Mouse (Mus musculus) c-Kit-positive CD71-positive TER-119-positive erythroid progenitor cells, embryonic 14.5 days (primary cell): Measurements from ENCODE around the gene 1810010H24Rik.
"Not testable (repeated sequence)": the region's sequence is repeated elsewhere in the genome, so short reads cannot be mapped to it uniquely, and the experiment has no call there.

Experiments used
- DNase-seq: peaks from one replicate; pipeline ENCODE4 v3.0.0-alpha.2; 2013; ENCODE audit warnings: low spot score

The 1810010H24Rik gene

GRCm38 (mm10) chr11:107044321-107044720, 18.8 kb downstream of the 1810010H24Rik start:
- peak; percentile 95 for DNase-seq

DNA sequence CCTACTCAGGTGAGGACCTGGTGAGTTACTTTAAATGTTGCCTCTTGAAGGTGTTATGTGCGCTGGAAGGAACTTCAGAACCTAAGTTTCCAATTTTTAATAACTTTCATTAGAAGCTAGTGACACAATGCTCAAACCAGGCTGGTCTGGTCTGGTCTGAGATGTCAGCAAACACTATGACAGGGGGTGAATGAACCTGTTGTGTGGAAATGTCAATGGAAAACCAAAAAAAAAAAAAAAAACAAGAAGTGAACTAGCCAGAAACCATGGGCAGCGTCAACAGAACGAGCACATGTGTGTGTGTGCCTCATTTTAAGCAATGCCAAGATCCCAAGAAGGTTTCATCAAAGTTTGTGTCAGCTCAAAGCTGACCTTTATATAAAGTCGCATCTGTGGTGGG, 20.1 kb downstream of the 1810010H24Rik start:
- no peak for DNase-seq

- no peak for DNase-seq
Observed at GRCm38 (mm10) chr11:107046766-107047620, 21.5 kb downstream of the 1810010H24Rik start.

GRCm38 (mm10) chr11:107054870-107055269, 29.4 kb downstream of the 1810010H24Rik start:
- no peak for DNase-seq

GRCm38 (mm10) chr11:107057391-107057790, 31.9 kb downstream of the 1810010H24Rik start:
- no peak for DNase-seq

DNA sequence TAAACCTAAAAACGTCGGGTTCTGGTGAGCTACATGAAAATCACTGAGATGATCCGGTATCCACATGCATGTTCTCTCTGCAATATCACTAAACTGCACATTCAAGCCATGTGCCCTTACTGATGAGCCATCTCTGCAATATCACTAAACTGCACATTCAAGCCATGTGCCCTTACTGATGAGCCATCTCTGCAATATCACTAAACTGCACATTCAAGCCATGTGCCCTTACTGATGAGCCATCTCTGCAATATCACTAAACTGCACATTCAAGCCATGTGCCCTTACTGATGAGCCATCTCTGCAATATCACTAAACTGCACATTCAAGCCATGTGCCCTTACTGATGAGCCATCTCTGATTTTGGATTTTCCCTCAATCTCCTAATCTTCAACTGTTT, 34.2 kb downstream of the 1810010H24Rik start:
- DNase-seq = not testable (repeated sequence)

GRCm38 (mm10) chr11:107060941-107061340, 35.5 kb downstream of the 1810010H24Rik start:
- DNase-seq = no peak

DNA sequence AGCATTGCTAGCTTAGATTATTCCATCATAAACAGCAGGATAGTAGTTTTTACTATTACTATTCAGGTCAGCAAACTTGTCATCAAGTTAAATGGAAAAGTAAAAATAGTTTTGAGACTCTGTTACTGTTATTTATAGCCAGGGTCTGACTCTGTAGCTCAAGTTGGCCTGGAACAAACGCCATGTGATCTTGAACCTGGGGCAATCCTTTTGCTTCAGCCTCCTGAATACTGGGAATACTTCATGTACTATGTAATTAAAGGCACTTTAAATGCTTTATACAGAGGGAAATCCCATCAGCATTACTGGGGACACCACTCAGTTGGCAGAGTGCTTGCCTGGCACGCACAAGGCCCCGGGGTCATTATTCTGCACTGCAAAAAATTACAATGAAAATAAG, 37.6 kb downstream of the 1810010H24Rik start:
- no peak for DNase-seq

GRCm38 (mm10) chr11:107064590-107064989, 39.1 kb downstream of the 1810010H24Rik start:
- no peak for DNase-seq

GRCm38 (mm10) chr11:107065216-107065785, 39.8 kb downstream of the 1810010H24Rik start:
- DNase-seq = no peak
